Mouse (Mus musculus) heart, postnatal 10 days (tissue): ENCODE data around the gene Spata2. TPM values are rescaled to one million over a fixed set of nuclear protein-coding genes. Genes with fewer than 3 reads are reported as not detected.
A peak's percentile ranks its signal among the peaks of the same experiment; 100 is the strongest.

ENCODE experiments used
- DNase-seq, 2 experiments: peaks; one replicate each; pipeline ENCODE4 v3.0.0; 2021
- intact Hi-C: fragments of 180-260 bp; cut with DNase I; formaldehyde crosslinking; loops from one replicate; pipeline ENCODE4 v1.15.1; 2025
- total RNA-seq, 2 experiments: library from RNA; stranded (reverse); gene quantifications; 2 replicates each; pipeline ENCODE4 v1.2.3; 2021

The Spata2 gene
- total RNA-seq, 2 experiments from 2014 or later: 24.0 to 24.9 TPM

DNA sequence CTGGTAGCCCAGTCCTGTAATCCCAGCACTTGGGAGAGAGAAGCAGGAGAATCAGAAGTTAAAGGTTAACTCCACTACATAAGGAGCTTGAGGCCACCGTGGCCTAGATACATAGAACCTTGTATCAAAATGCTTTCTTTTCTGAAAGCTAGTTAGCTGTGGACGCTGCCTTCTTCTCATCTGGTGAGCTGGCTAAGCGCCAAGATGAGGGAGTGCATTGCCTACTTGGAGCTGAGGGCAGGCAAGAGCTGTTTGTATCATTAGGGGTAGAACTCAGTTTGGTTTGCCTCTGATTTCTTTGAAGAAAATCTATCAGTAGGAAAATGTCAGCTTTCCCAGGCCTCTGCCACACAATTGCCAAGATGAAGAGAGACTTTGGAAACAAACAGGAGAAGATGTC, 38.9 kb downstream of the Spata2 start:
- intact Hi-C loops: no loop called here
- DNase-seq: no peak

- no peak for DNase-seq
- intact Hi-C loops: no loop called here
These were observed 42.0 kb downstream of the Spata2 start for GRCm38 (mm10) chr2:167450647-167451046.

DNA sequence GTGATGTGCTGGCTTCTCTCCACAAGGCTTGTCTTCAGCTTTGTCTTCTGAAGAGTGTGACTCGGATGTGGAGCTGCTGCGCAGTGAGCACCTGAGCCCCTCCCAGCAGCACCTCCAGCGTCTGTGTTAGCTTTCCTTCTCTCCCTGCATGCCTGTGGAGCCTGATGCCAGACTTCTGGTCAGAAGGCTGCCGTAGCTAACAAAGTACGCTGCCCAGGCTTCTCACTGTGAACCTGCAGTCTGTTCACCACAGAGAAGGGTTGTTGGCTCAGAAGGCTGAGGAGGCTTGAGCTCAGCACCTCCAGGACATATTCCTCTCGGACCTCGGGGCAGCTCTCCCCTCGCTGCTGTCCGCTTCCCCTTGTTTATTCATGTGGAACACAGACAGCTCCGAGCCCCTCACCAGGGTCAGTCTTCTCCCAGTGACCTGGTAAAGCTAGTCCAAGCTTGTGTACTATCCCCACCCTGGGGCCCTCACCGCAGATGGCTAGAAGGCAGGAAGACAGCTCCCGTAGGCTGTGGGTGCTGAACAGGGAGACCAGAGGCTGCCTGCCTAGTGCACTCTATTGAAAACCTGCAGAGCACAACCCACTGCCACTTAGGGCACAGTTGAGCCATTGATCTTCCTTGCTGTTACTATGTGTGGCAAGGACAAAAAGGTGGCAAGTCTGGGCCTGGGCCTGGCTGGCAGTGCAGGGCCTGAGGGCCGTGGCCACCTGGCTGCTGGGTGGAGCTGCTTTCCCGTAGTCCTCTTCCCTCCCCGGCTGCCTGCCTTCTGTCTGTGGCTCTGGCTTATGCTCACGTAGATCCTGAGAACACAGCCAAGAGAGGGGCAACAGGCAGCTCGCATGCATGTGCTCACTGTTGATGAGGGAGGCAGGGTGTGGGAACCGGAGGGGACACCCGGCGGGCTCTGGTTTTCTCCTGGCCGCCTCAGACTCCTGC, 43.1 kb downstream of the Spata2 start:
- DNase-seq: no peak
- intact Hi-C loops: no loop called here

GRCm38 (mm10) chr2:167447629-167448028, 45.1 kb downstream of the Spata2 start:
- no peak for DNase-seq
- intact Hi-C loops: no loop called here

- no peak for DNase-seq
- intact Hi-C loops: no loop called here
These were observed 45.5 kb downstream of the Spata2 start for GRCm38 (mm10) chr2:167447207-167447606.

GRCm38 (mm10) chr2:167445911-167446780, 46.5 kb downstream of the Spata2 start:
- DNase-seq: no peak
- intact Hi-C loops: no loop called here

GRCm38 (mm10) chr2:167443411-167444193, 49.1 kb downstream of the Spata2 start:
- intact Hi-C loops: no loop called here
- DNase-seq: no peak

- intact Hi-C loops: no loop called here
- peak; percentile 44 to 53 for DNase-seq
These were observed 53.3 kb downstream of the Spata2 start for GRCm38 (mm10) chr2:167439422-167439821.

GRCm38 (mm10) chr2:167436371-167436770, 56.3 kb downstream of the Spata2 start:
- intact Hi-C loops: no loop called here
- DNase-seq: no peak

DNA sequence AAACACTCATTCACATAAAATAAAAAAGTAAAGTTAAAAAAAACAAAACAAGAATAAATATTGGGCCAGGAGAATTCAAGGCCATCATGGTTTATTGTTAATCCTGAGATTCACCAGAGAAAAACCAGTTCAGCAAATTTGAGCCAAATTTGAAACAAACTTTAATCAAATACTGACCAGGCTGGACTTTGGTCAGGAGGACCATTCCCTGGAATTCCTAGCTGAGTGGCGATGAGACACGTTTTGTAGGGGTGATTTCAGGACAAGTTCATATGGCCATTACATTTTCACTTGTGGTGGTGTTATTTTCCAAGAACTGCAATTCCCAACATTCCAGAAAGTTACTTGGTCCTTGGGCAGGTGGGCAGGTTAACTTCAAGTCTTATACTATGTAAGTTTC, 57.1 kb downstream of the Spata2 start:
- intact Hi-C loops: no loop called here
- no peak for DNase-seq

DNA sequence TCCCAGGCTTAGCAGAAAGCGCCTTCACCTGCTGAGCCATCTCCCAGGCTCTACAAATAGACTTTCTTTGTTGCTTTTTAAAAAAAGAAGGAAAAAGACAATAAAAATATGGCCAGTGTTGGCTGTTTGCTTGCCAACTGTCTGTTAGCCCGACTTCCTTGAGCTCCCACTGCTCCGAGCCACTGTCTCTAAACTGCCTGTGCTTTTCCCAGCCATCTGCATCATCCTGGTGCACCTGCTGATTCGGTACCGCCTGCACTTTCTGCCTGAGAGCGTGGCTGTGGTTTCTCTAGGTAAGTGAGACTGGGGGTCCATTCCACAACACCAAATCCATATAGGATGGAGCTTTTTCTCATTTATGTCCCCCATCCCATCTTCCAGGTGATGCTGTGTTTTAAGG, 58.1 kb downstream of the Spata2 start:
- no peak for DNase-seq
- intact Hi-C loops: no loop called here

DNA sequence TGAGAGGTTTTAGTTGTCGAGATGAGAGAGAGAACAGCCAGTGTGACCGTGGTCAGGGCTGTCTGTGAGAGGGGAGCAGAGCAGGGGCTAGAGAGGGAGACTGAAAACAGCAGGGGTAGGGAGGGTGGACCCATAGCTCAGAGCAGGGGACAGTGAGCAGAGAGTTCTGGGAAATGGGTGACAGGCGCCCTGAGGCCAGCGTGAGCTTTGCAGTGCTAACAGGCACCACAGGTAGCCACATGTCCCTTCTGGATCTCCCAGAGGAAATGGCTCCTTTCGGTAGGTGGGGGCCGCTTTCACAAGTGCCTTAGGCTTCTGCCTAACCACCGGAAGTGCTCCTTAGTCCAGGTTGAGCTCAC, 61.3 kb downstream of the Spata2 start:
- DNase-seq: no peak
- intact Hi-C loops: no loop called here

Other genes starting within 250 kb of the Spata2 start
- gene B4galt5, start 143.7 kb downstream of the Spata2 start, total RNA-seq: 10 to 100 TPM; 21.2 to 23.5 TPM
- 10 to 100 TPM; 23.6 to 29.3 TPM for gene Slc9a8, start 71.2 kb downstream of the Spata2 start, total RNA-seq
- 10 to 100 TPM; 41.9 to 47.1 TPM for gene Rnf114, start 242 bp downstream of the Spata2 start, total RNA-seq
- 1 to 10 TPM; 3.6 to 4.1 TPM for gene Snai1, start 45.3 kb upstream of the Spata2 start, total RNA-seq
- gene Ube2v1, start 139.2 kb upstream of the Spata2 start, total RNA-seq: 100 to 1,000 TPM; 120 to 121 TPM
- 10 to 100 TPM; 21.6 to 23.2 TPM for gene Gm20431, start 168.6 kb upstream of the Spata2 start, total RNA-seq
- 100 to 1,000 TPM in 1 of 2 experiments, 10 to 100 TPM in 1; 31.0 to 100 TPM for gene Cebpb, start 196.0 kb upstream of the Spata2 start, total RNA-seq
- gene Tmem189, start 196.9 kb upstream of the Spata2 start, total RNA-seq: 10 to 100 TPM; 37.9 to 40.5 TPM